Mouse (Mus musculus) hindbrain, embryonic 15.5 days (tissue): ENCODE data around the gene Fndc8. TPM values are rescaled to one million over a fixed set of nuclear protein-coding genes. Genes with fewer than 3 reads are reported as not detected.
A peak's percentile ranks its signal among the peaks of the same experiment; 100 is the strongest.

Source experiments
- ATAC-seq: fragments of 200-750 bp; cut with Nextera tagmentation; 2 replicates; pipeline ENCODE4 v1.8.0; 2017; ENCODE audit warnings: low read depth, moderate number of reproducible peaks, moderate TSS enrichment; ENCODE audit not compliant: low FRiP score
- H3K27ac ChIP-seq: fragments of 300-500 bp; sonication (generic); replicated peaks from 2 replicates; pipeline ENCODE4 v1.5.1; 2015; ENCODE audit warnings: mild to moderate bottlenecking, inconsistent platforms
- H3K27me3 ChIP-seq: fragments of 300-500 bp; sonication (generic); 2 replicates; pipeline ENCODE4 v1.6.1; 2015; ENCODE audit warnings: control low read depth, inconsistent platforms
- H3K36me3 ChIP-seq: fragments of 300-500 bp; sonication (generic); 2 replicates; pipeline ENCODE4 v1.6.1; 2015; ENCODE audit warnings: control low read depth, inconsistent platforms
- H3K4me1 ChIP-seq: fragments of 300-500 bp; sonication (generic); replicated peaks from 2 replicates; pipeline ENCODE4 v1.6.1; 2015; ENCODE audit warnings: control low read depth, inconsistent platforms
- H3K4me2 ChIP-seq: fragments of 300-500 bp; sonication (generic); 2 replicates; pipeline ENCODE4 v1.6.1; 2015; ENCODE audit warnings: moderate library complexity, mild to moderate bottlenecking, inconsistent platforms
- H3K4me3 ChIP-seq: fragments of 300-500 bp; sonication (generic); 2 replicates; pipeline ENCODE4 v1.5.1; 2015; ENCODE audit warnings: mild to moderate bottlenecking, inconsistent platforms
- H3K9ac ChIP-seq: fragments of 300-500 bp; sonication (generic); 2 replicates; pipeline ENCODE4 v1.6.1; 2015; ENCODE audit warnings: inconsistent platforms
- H3K9me3 ChIP-seq: fragments of 300-500 bp; sonication (generic); 2 replicates; pipeline ENCODE4 v1.6.1; 2016; ENCODE audit warnings: control low read depth, inconsistent platforms
- WGBS: fragments of 180-500 bp; shearing (Covaris S2); methylation state at CpG from one replicate; pipeline ENCODE4 v1.1.7; 2015; 5-methylcytosine and 5-hydroxymethylcytosine counted together
- polyA plus RNA-seq: library from polyadenylated mRNA; unstranded; fragments of >200 nt; fragmentation: Nextera tagmentation; extraction: Ambion mirVana; gene quantifications from 2 replicates; pipeline ENCODE4 v1.2.1, GENCODE M21; 2015

The Fndc8 gene
- polyA plus RNA-seq, 1 experiment from 2014 or later = 0.82 TPM

DNA sequence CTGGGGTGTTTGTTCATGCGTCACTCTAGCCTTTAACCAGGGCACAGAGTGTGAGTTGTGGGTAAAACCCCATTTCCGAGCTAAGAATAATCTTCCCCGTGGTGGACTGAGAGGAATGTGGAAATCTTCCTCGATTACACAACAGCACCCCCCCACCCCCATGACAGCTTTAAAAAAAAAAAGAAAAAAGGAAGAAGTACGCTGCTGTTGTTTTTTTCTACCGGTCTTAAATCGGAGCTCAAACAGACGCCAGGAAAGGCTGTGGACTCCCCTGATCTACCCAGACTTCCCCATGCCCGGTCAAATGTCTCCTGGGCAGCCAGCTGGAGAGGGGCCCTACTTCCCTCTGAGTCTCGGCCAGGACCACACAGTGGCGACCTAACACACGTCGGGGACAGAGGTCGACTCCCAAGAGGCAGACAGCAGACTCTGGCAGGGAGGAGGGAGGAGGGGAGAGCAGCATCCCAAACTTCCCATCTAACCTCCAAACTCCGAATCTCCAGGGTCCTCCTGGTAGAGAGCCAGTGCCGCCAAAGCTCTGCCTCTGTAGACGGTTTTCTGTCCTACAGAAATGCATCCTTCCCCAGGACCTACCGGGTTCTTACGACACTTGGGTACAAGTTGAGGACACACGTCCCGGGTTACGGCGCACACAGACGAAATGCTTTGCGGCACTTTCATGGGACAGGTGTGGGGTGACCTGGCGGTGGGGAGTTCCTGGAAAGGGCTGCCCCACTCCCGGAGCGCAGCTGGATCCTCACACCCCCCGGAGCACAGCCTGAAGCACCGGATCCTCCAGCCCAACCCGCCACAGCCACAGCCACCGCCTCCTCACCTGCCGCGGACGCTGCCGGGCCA, 21.5 kb upstream of the Fndc8 start:
- ATAC-seq = peak; percentile 17
- no peaks in the 10 kb centered on the region for H3K36me3 ChIP-seq
- H3K4me2 ChIP-seq = peak overlapping the region; percentile 85
- H3K4me3 ChIP-seq = peak overlapping the region; percentile 88
- H3K4me1 ChIP-seq = peaks cover 18% of the 10 kb centered on the region; the same call in 1 of the 2 replicates
- 4% methylated on average over 36 of the region's 36 CpGs for WGBS
- no peaks in the 10 kb centered on the region for H3K9me3 ChIP-seq
- peak overlapping the region; percentile 36; the same call in 1 of the 2 replicates for H3K27ac ChIP-seq
- H3K9ac ChIP-seq = peak overlapping the region; percentile 69
- H3K27me3 ChIP-seq = no peaks in the 10 kb centered on the region

DNA sequence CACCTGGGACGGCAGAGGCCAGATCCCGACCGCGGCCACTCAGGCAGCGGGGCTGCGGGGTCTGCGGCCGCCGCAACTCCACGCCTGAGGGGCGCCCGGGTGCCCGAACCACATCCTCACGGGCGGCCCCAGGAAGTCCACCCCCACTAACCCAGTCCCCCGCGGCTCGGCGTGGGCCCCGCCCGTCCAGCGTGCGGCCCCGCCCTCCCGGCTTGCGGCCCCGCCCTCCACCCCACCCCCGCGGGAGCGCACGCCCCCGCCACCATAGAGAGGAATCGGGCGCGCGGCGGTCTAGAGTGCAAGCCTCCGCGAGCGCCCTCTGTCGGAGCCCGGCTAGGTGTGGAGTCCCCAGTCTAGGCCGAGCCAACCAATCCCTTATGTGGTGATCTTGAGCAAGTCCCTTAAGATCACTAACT, 20.9 kb upstream of the Fndc8 start, which contains the start of gene Rffl:
Gene Rffl (minus strand): TSS at position 180 of the 416 bp plus-strand sequence.
- ATAC-seq = peak; percentile 97
- Histone ChIP-seq H3K36me3 (no peaks in the 10 kb centered on the region), H3K9ac (peak within 1 kb of the TSS; percentile 69), H3K27ac (peak within 1 kb of the TSS; percentile 36; the same call in 1 of the 2 replicates), H3K9me3 (no peaks in the 10 kb centered on the region), H3K4me2 (peak within 1 kb of the TSS; percentile 85), H3K27me3 (no peaks in the 10 kb centered on the region), H3K4me1 (peaks cover 18% of the 10 kb centered on the region; the same call in 1 of the 2 replicates), H3K4me3 (peak within 1 kb of the TSS; percentile 88)
- 0% methylated on average over 39 of the region's 43 CpGs for WGBS

DNA sequence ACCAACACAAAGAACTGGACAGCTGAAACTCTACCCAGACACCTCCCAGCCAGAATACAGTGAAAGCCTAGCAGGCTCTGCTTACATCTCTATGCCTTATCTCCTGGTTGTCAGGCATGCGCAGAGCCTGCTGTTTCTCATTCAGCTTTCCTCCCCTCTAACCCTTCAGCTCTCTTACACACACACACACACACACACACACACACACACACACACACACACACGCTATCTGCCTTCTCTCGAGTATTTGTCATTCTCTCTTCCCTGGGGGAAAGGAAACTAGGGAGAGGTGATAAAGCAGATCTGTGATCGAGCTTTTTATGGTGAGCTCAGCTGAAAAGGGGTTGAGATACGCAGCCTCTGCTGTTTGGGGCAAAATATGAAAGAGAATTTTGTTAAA, 17.0 kb upstream of the Fndc8 start:
- no peaks in the 10 kb centered on the region for H3K36me3 ChIP-seq
- H3K4me2 ChIP-seq = no peak overlapping the region
- H3K4me3 ChIP-seq = no peak overlapping the region
- H3K9me3 ChIP-seq = no peaks in the 10 kb centered on the region
- H3K27me3 ChIP-seq = no peaks in the 10 kb centered on the region
- H3K4me1 ChIP-seq = peaks cover 16% of the 10 kb centered on the region; the same call in 1 of the 2 replicates
- 69% methylated on average over 5 of the region's 5 CpGs for WGBS
- H3K9ac ChIP-seq = no peak overlapping the region
- no peak overlapping the region for H3K27ac ChIP-seq
- no peak for ATAC-seq

DNA sequence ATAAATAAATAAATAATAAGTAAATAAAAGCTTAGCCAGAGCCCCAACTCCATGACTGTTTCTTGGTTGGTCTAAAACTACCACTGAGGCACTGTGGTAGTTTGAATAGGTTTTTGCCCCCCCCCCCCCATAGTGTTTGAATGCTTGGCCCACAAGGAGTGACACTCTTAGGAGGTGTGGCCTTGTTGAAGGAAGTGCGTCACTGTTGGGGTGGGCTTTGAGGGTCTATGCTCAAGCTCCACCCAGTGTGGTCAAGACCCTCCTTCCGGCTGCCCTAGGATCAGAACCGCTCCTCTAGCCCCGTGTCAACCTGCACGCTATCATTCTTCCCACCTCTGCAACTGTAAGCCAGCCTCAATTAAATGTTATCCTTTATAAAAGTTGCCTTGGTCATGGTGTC, 16.3 kb upstream of the Fndc8 start:
- no peaks in the 10 kb centered on the region for H3K36me3 ChIP-seq
- no peak overlapping the region for H3K27ac ChIP-seq
- H3K4me2 ChIP-seq = no peak overlapping the region
- H3K4me1 ChIP-seq = peaks cover 9% of the 10 kb centered on the region; the same call in 1 of the 2 replicates
- no peak overlapping the region for H3K4me3 ChIP-seq
- no peak overlapping the region for H3K9ac ChIP-seq
- ATAC-seq = no peak
- H3K9me3 ChIP-seq = no peaks in the 10 kb centered on the region
- no peaks in the 10 kb centered on the region for H3K27me3 ChIP-seq
- WGBS = 92% methylated on average over 5 of the region's 5 CpGs

DNA sequence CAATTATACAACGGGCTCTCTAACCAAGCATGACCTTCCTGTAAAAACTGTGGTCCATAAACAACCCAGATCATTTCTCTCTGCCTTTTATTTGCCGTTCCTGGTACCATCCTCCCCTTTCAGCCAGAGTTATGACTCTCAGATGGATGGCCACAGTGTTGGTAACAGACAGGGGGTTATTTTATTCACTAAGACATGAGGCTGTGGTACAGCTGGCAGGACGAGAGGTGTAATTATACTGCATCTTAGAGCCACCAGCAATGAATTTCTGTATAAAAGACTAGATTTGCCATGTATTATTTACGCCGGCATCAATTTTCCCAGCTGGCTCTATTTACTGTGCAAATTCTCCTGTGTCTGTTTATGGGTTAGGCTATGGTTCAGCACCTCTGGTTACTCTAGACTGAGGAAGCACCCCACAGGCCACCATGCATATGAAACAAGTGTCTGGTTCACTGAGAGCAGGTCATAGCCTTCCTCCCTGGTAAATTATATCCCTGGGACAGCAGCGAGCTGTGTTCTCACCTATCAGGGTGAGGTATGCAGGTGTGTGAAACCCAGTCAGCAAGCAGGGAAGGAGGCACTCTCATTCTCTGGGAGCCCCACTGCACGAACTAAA, 14.1 kb upstream of the Fndc8 start:
- Histone ChIP-seq H3K4me2 (no peak overlapping the region), H3K27ac (no peak overlapping the region), H3K36me3 (no peaks in the 10 kb centered on the region), H3K4me3 (no peak overlapping the region), H3K9me3 (no peaks in the 10 kb centered on the region), H3K27me3 (no peaks in the 10 kb centered on the region), H3K4me1 (no peaks in the 10 kb centered on the region), H3K9ac (no peak overlapping the region)
- no peak for ATAC-seq
- WGBS = 76% methylated on average over 7 of the region's 7 CpGs

DNA sequence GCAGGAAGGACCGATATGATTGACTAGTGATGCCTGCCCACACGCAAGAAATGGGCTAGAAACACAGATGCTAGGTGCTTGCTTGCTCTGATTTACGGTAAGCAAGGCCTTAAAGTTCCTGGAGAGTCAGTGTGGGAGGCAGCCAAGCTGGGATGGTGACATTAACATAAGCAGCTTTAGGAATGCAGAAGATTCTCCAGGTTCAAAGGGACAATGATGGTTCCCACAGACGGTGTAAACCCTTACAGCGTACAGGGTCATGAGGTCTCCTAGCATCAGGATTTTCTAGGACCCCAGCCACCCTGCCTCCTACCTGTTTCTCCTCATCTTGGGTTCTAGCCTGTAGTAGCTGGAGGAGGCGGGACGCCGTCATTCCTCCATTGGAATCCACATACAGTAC, 8.7 kb upstream of the Fndc8 start:
- WGBS = 71% methylated on average over 8 of the region's 8 CpGs
- ATAC-seq = no peak

DNA sequence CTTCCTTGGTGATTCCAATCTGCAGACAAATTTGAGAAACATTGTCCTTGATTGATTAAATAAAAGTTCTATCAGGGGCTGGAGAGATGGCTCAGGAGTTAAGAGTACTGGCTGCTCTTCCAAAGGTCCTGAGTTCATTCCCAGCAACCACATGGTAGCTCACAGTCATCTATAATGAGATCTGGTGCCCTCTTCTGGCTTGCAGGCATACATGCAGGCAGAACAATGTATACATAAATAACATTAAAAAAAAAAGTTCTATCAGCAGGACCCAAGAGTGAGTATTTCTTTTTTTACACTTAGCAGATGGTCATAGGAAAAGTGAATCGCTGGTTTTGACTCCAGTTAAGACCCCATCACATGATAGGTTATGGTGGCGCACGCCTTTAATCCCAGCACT, 5.4 kb upstream of the Fndc8 start:
- 92% methylated on average over 3 of the region's 3 CpGs for WGBS
- no peak overlapping the region for H3K4me3 ChIP-seq
- no peaks in the 10 kb centered on the region for H3K9me3 ChIP-seq
- H3K4me2 ChIP-seq = no peak overlapping the region
- no peak overlapping the region for H3K27ac ChIP-seq
- no peaks in the 10 kb centered on the region for H3K36me3 ChIP-seq
- H3K9ac ChIP-seq = no peak overlapping the region
- H3K27me3 ChIP-seq = peaks cover 6% of the 10 kb centered on the region
- no peak for ATAC-seq
- H3K4me1 ChIP-seq = peaks cover 19% of the 10 kb centered on the region

More for the DNA sequence above, 8.7 kb upstream of the Fndc8 start:
- H3K4me1 ChIP-seq = peaks cover under 1% of the 10 kb centered on the region; the same call in 1 of the 2 replicates
- no peaks in the 10 kb centered on the region for H3K36me3 ChIP-seq
- no peaks in the 10 kb centered on the region for H3K27me3 ChIP-seq
- H3K4me2 ChIP-seq = no peak overlapping the region
- H3K9me3 ChIP-seq = no peaks in the 10 kb centered on the region
- H3K9ac ChIP-seq = no peak overlapping the region
- H3K27ac ChIP-seq = no peak overlapping the region
- H3K4me3 ChIP-seq = no peak overlapping the region

DNA sequence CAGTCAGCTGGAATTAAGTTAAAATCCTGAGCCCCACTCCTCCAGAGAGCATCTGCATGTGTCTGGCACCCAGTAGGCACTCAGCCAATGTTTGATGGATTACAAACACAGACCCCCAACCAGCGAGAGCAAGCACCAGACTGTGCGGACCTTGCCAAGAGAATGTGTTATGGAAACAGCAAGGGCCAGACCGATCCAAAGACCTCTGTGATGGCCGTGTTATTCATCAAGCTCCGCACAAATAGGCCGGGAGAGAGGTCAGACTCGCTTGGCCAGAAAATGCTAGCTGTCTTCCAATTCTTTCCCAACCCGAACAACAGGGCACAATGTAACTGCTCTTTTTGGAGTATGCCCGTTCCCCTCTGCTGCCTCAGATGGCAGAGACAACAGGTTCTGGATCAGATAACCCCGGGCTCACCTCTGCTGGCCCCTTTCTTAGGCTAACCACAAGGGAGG, 3.4 kb upstream of the Fndc8 start:
- Histone ChIP-seq H3K4me1 (peaks cover 19% of the 10 kb centered on the region), H3K4me2 (peak overlapping the region; percentile 85; the same call in 1 of the 2 replicates), H3K27me3 (peaks cover 10% of the 10 kb centered on the region), H3K9me3 (no peaks in the 10 kb centered on the region), H3K9ac (no peak overlapping the region), H3K36me3 (no peaks in the 10 kb centered on the region), H3K27ac (no peak overlapping the region), H3K4me3 (no peak overlapping the region)
- 39% methylated on average over 10 of the region's 10 CpGs for WGBS
- no peak for ATAC-seq

DNA sequence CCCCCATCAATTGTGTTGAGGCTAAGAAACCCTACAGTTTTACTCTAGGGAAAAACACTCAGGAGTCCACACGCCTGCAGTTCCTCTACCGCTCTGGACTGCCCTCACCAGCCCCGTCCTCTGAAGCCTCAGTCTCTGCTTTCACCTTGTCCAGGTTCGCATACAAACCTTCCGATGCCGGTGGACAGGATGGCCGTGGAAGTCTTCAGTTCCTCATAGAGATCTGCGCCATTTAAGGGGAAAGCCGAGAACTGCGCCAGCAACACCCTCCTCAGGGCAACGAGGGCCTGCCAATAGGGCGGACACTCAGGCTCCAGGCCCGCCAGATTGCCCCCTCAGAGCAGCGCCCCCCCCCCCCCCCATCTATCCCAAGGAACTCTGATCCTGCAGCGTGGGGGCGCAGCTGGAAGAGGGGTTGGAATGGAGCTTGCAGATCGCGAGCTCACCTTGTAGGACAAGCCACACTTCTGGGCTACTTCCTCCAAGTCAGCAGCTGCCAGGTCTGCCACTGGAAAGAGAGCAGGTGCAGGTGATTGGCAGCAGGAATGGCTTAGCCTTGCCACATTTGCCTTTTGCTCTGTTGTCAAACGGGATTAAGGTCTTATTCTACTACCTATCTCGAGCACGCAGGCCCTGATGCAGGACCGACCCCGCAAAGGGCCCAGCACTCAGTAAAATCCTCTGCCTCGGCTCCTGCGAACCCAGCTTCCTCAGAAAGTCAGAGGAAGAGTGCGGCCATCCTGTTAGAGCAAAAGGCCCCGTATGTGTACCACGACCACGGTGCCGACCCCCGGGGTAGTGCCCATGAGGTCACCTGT, 2.2 kb upstream of the Fndc8 start:
- H3K9me3 ChIP-seq = no peaks in the 10 kb centered on the region
- peak overlapping the region; percentile 49 for H3K27ac ChIP-seq
- peak overlapping the region; percentile 72 for H3K4me3 ChIP-seq
- WGBS = 6% methylated on average over 31 of the region's 31 CpGs
- peak; percentile 35; the same call in 1 of the 2 replicates for ATAC-seq
- no peaks in the 10 kb centered on the region for H3K36me3 ChIP-seq
- peaks cover 14% of the 10 kb centered on the region for H3K27me3 ChIP-seq
- peak overlapping the region; percentile 85 for H3K4me2 ChIP-seq
- H3K4me1 ChIP-seq = peaks cover 19% of the 10 kb centered on the region
- peak overlapping the region; percentile 63 for H3K9ac ChIP-seq

DNA sequence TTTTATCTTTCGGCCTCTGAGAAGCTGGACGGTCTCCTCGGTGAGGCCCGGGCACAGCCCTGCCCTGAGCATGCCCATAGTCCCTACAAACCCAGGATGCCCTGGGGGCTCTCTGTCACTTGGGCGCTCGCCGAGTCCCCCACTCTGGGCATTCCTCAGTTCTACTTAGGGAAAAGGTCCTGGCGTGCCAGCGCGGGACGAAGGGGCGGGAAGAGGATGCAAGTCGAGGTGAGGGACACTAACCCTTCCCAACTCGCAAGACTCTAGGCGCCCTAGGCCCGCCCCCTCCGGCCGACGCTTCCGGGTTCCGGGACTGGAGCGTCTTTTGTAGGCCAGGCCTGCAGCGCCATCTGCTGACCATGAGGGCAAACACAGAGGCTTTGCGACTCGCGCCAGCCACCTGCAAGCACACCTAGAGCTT, 1.6 kb upstream of the Fndc8 start, which contains the start of gene Rad51d:
Gene Rad51d (minus strand): TSS at position 273 of the 421 bp plus-strand sequence.
- Histone ChIP-seq H3K27me3 (peaks cover 14% of the 10 kb centered on the region), H3K9ac (peak within 1 kb of the TSS; percentile 63), H3K9me3 (no peaks in the 10 kb centered on the region), H3K4me1 (peaks cover 19% of the 10 kb centered on the region), H3K36me3 (no peaks in the 10 kb centered on the region), H3K4me2 (peak within 1 kb of the TSS; percentile 85), H3K27ac (peak within 1 kb of the TSS; percentile 49), H3K4me3 (peak within 1 kb of the TSS; percentile 72)
- peak; percentile 90 for ATAC-seq
- WGBS = 0% methylated on average over 26 of the region's 26 CpGs

DNA sequence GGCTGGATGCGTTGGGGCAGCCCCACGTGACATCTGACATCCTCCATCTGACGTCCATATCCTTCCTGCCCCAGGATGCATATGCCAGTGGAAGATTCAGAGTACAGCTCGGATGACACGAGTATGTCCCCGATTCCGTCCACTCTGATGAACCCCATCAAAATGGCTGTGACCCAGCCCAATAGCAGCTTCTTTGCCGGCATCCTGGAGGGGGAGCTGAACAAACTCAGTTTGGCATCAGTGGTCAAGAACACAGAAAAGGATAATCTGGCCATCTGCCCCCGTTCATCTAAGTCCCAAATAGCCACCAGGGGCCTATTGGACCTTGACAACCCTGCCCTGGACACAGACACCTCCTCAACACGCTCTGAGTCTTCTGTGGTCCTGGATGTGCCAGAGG, 5.6 kb downstream of the Fndc8 start:
- Histone ChIP-seq H3K27ac (no peak overlapping the region), H3K9me3 (no peaks in the 10 kb centered on the region), H3K4me3 (no peak overlapping the region), H3K27me3 (0 out of 2 replicates have a peak, but pooled peaks cover 3% of the 10 kb centered on the region), H3K4me1 (no peaks in the 10 kb centered on the region), H3K36me3 (peaks cover 20% of the 10 kb centered on the region; the same call in 1 of the 2 replicates), H3K9ac (no peak overlapping the region), H3K4me2 (no peak overlapping the region)
- WGBS = 88% methylated on average over 10 of the region's 10 CpGs
- no peak for ATAC-seq
